Mouse (Mus musculus) cerebellum, adult 2 months (tissue): ENCODE data around the gene Mad1l1.

Experiments
- CTCF ChIP-seq: fragments of 200-500 bp; IDR thresholded peaks from 2 replicates; pipeline ENCODE4 v1.5.1; 2011; ENCODE audit warnings: low read depth, mild to moderate bottlenecking, control low read depth, low read length, moderate library complexity, borderline replicate concordance; ENCODE audit not compliant: insufficient read depth
- POLR2A ChIP-seq: fragments of 200-500 bp; IDR thresholded peaks from 2 replicates; pipeline ENCODE4 v1.6.1; 2011; ENCODE audit warnings: low read length, control low read depth, borderline replicate concordance; ENCODE audit not compliant: insufficient read depth

- TF ChIP-seq POLR2A (no peak), CTCF (no peak)
These were observed 310.9 kb downstream of the Mad1l1 start for GRCm38 (mm10) chr5:140010405-140010804.
